Mouse (Mus musculus) forebrain, embryonic 10.5 days (tissue): ENCODE data around the gene Gamt. TPM values are rescaled to one million over a fixed set of nuclear protein-coding genes. Genes with fewer than 3 reads are reported as not detected.
A peak's percentile ranks its signal among the peaks of the same experiment; 100 is the strongest.

Source experiments
- DNase-seq: peaks from one replicate; pipeline ENCODE4 v3.0.0-alpha.2; 2017; ENCODE audit warnings: low spot score; ENCODE audit errors: extremely low spot score
- H3K27ac ChIP-seq: fragments of 300-500 bp; sonication (generic); 2 replicates; pipeline ENCODE4 v1.5.1; 2016; ENCODE audit warnings: mild to moderate bottlenecking
- H3K27me3 ChIP-seq: fragments of 300-500 bp; sonication (generic); 2 replicates; pipeline ENCODE4 v1.6.1; 2016; ENCODE audit warnings: mild to moderate bottlenecking; ENCODE audit not compliant: poor library complexity, severe bottlenecking
- H3K36me3 ChIP-seq: fragments of 300-500 bp; sonication (generic); replicated peaks from 2 replicates; pipeline ENCODE4 v1.6.1; 2016; ENCODE audit warnings: mild to moderate bottlenecking, moderate library complexity
- H3K4me1 ChIP-seq: fragments of 300-500 bp; sonication (generic); 2 replicates; pipeline ENCODE4 v1.6.1; 2016
- H3K4me3 ChIP-seq: fragments of 300-500 bp; sonication (generic); 2 replicates; pipeline ENCODE4 v1.5.1; 2016; ENCODE audit warnings: mild to moderate bottlenecking, moderate library complexity
- H3K9me3 ChIP-seq: fragments of 300-500 bp; sonication (generic); 2 replicates; pipeline ENCODE4 v1.6.1; 2016; ENCODE audit warnings: mild to moderate bottlenecking, moderate library complexity
- WGBS: fragments of 180-500 bp; shearing (Covaris S2); methylation state at CpG from one replicate; pipeline ENCODE4 v1.1.7; 2016; 5-methylcytosine and 5-hydroxymethylcytosine counted together
- polyA plus RNA-seq: library from polyadenylated mRNA; unstranded; fragments of >200 nt; fragmentation: Nextera tagmentation; extraction: Ambion mirVana; gene quantifications from 2 replicates; pipeline ENCODE4 v1.2.1, GENCODE M21; 2016

The Gamt gene
- polyA plus RNA-seq, result 18.3 and 19.1 TPM in 2 replicates

- peak; percentile 98 for DNase-seq
- peak within 1 kb of the TSS; percentile 57 for H3K4me3 ChIP-seq
- WGBS, result under 1% methylated on average over 49 of the region's 49 CpGs
- H3K4me1 ChIP-seq, result peaks cover 61% of the 10 kb centered on the region
- H3K36me3 ChIP-seq, result peaks cover 36% of the 10 kb centered on the region
- peak within 1 kb of the TSS; percentile 91 for H3K27ac ChIP-seq
- peaks cover 12% of the 10 kb centered on the region for H3K27me3 ChIP-seq
- H3K9me3 ChIP-seq, result no peaks in the 10 kb centered on the region
Measured at GRCm38 (mm10) chr10:80260642-80261584, at the start of gene Gamt, which contains the start of gene Dazap1. Gamt (minus strand) TSS chr10:80261012. Dazap1 (plus strand) TSS chr10:80261486.

- Histone ChIP-seq H3K27me3 (peaks cover 77% of the 10 kb centered on the region), H3K4me1 (peaks cover 40% of the 10 kb centered on the region), H3K27ac (0 out of 2 replicates have a peak overlapping the region, but pooled peaks have one; percentile 31), H3K9me3 (no peaks in the 10 kb centered on the region; the same call in 1 of the 2 replicates), H3K4me3 (peak overlapping the region; percentile 29), H3K36me3 (peaks cover 77% of the 10 kb centered on the region)
- DNase-seq, result no peak
- WGBS, result 20% methylated on average over 25 of the region's 25 CpGs
Measured at GRCm38 (mm10) chr10:80304862-80305261, 44.0 kb upstream of the Gamt start.

GRCm38 (mm10) chr10:80304458-80304857 lies 43.6 kb upstream of the Gamt start:
- 25% methylated on average over 12 of the region's 12 CpGs for WGBS
- Histone ChIP-seq H3K36me3 (peaks cover 76% of the 10 kb centered on the region), H3K9me3 (no peaks in the 10 kb centered on the region; the same call in 1 of the 2 replicates), H3K4me3 (peak overlapping the region; percentile 29), H3K27me3 (peaks cover 81% of the 10 kb centered on the region), H3K27ac (0 out of 2 replicates have a peak overlapping the region, but pooled peaks have one; percentile 31), H3K4me1 (peaks cover 44% of the 10 kb centered on the region)
- DNase-seq, result no peak

GRCm38 (mm10) chr10:80302471-80302881 lies 41.7 kb upstream of the Gamt start:
- DNase-seq, result no peak
- peak overlapping the region; percentile 57 for H3K4me3 ChIP-seq

GRCm38 (mm10) chr10:80302082-80302355 lies 41.2 kb upstream of the Gamt start:
- Histone ChIP-seq H3K27ac (peak overlapping the region; percentile 89), H3K4me3 (peak overlapping the region; percentile 57), H3K27me3 (peaks cover 93% of the 10 kb centered on the region), H3K9me3 (no peaks in the 10 kb centered on the region), H3K36me3 (peaks cover 51% of the 10 kb centered on the region), H3K4me1 (peaks cover 69% of the 10 kb centered on the region)
- WGBS, result 60% methylated on average over 5 of the region's 5 CpGs
- no peak for DNase-seq

More at GRCm38 (mm10) chr10:80302471-80302881, 41.7 kb upstream of the Gamt start:
- Histone ChIP-seq H3K36me3 (peaks cover 56% of the 10 kb centered on the region), H3K27ac (peak overlapping the region; percentile 89), H3K4me1 (peaks cover 64% of the 10 kb centered on the region), H3K27me3 (peaks cover 93% of the 10 kb centered on the region), H3K9me3 (no peaks in the 10 kb centered on the region)
- WGBS, result 15% methylated on average over 9 of the region's 9 CpGs

GRCm38 (mm10) chr10:80301256-80302081 lies 40.7 kb upstream of the Gamt start:
- no peak for DNase-seq
- H3K9me3 ChIP-seq, result no peaks in the 10 kb centered on the region
- H3K27me3 ChIP-seq, result peaks cover 97% of the 10 kb centered on the region
- H3K27ac ChIP-seq, result peak overlapping the region; percentile 89
- WGBS, result 74% methylated on average over 10 of the region's 10 CpGs
- H3K4me3 ChIP-seq, result peak overlapping the region; percentile 57
- peaks cover 46% of the 10 kb centered on the region for H3K36me3 ChIP-seq
- peaks cover 74% of the 10 kb centered on the region for H3K4me1 ChIP-seq

- no peak for DNase-seq
- H3K9me3 ChIP-seq, result no peaks in the 10 kb centered on the region
- H3K27me3 ChIP-seq, result peaks cover 92% of the 10 kb centered on the region
- WGBS, result 8% methylated on average over 11 of the region's 11 CpGs
- peak overlapping the region; percentile 57 for H3K4me3 ChIP-seq
- H3K27ac ChIP-seq, result peak overlapping the region; percentile 89
- H3K36me3 ChIP-seq, result peaks cover 38% of the 10 kb centered on the region
- peaks cover 82% of the 10 kb centered on the region for H3K4me1 ChIP-seq
Measured at GRCm38 (mm10) chr10:80300672-80301181, 39.9 kb upstream of the Gamt start.

- Histone ChIP-seq H3K27ac (peak overlapping the region; percentile 89), H3K4me3 (peak overlapping the region; percentile 57), H3K27me3 (peaks cover 83% of the 10 kb centered on the region), H3K4me1 (peaks cover 86% of the 10 kb centered on the region), H3K36me3 (peaks cover 33% of the 10 kb centered on the region), H3K9me3 (no peaks in the 10 kb centered on the region)
- DNase-seq, result no peak
- WGBS, result 47% methylated on average over 10 of the region's 10 CpGs
Measured at GRCm38 (mm10) chr10:80299824-80300223, 39.0 kb upstream of the Gamt start.

- H3K4me1 ChIP-seq, result peaks cover 87% of the 10 kb centered on the region
- 7% methylated on average over 15 of the region's 15 CpGs for WGBS
- DNase-seq, result no peak
- peaks cover 78% of the 10 kb centered on the region for H3K27me3 ChIP-seq
- H3K27ac ChIP-seq, result peak overlapping the region; percentile 89
- H3K4me3 ChIP-seq, result peak overlapping the region; percentile 57
- H3K36me3 ChIP-seq, result peaks cover 33% of the 10 kb centered on the region
- no peaks in the 10 kb centered on the region for H3K9me3 ChIP-seq
Measured at GRCm38 (mm10) chr10:80299301-80299700, 38.5 kb upstream of the Gamt start.

GRCm38 (mm10) chr10:80298571-80299281 lies 37.9 kb upstream of the Gamt start:
- peak overlapping the region; percentile 57 for H3K4me3 ChIP-seq
- H3K4me1 ChIP-seq, result peaks cover 92% of the 10 kb centered on the region
- peaks cover 33% of the 10 kb centered on the region for H3K36me3 ChIP-seq
- 5% methylated on average over 26 of the region's 26 CpGs for WGBS
- peak overlapping the region; percentile 89 for H3K27ac ChIP-seq
- H3K27me3 ChIP-seq, result peaks cover 72% of the 10 kb centered on the region
- H3K9me3 ChIP-seq, result no peaks in the 10 kb centered on the region
- peak; percentile 92 for DNase-seq

- Histone ChIP-seq H3K36me3 (peaks cover 36% of the 10 kb centered on the region), H3K4me1 (peaks cover 97% of the 10 kb centered on the region), H3K4me3 (0 out of 2 replicates have a peak overlapping the region, but pooled peaks have one; percentile 9), H3K27me3 (peaks cover 63% of the 10 kb centered on the region), H3K9me3 (no peaks in the 10 kb centered on the region), H3K27ac (peak overlapping the region; percentile 89)
- 79% methylated on average over 8 of the region's 8 CpGs for WGBS
- DNase-seq, result no peak
Measured at GRCm38 (mm10) chr10:80297526-80298133, 36.8 kb upstream of the Gamt start.
